Mouse (Mus musculus) lung, postnatal 0 days (tissue): ENCODE results near the gene Osbpl2. TPM values are rescaled to one million over a fixed set of nuclear protein-coding genes. Genes with fewer than 3 reads are reported as not detected.

Experiments used
- ATAC-seq: fragments of 200-750 bp; cut with Nextera tagmentation; 2 replicates; pipeline ENCODE4 v1.8.0; 2017; ENCODE audit warnings: moderate library complexity
- DNase-seq: peaks from one replicate; pipeline ENCODE4 v3.0.0-alpha.2; 2016; ENCODE audit warnings: low spot score
- H3K27ac ChIP-seq: fragments of 300-500 bp; sonication (generic); 2 replicates; pipeline ENCODE4 v1.5.1; 2014; ENCODE audit warnings: antibody characterized with exemption, mild to moderate bottlenecking, low read length, mixed read lengths
- H3K27me3 ChIP-seq: fragments of 300-500 bp; sonication (generic); replicated peaks from 2 replicates; pipeline ENCODE4 v1.6.1; 2014; ENCODE audit warnings: low read length, mixed read lengths; ENCODE audit not compliant: insufficient read depth
- H3K36me3 ChIP-seq: fragments of 300-500 bp; sonication (generic); 2 replicates; pipeline ENCODE4 v1.6.1; 2014; ENCODE audit warnings: low read length, mixed read lengths; ENCODE audit not compliant: insufficient read depth
- H3K4me1 ChIP-seq: fragments of 300-500 bp; sonication (generic); 2 replicates; pipeline ENCODE4 v1.6.1; 2014; ENCODE audit warnings: antibody characterized with exemption, low read depth, low read length, mixed read lengths; ENCODE audit not compliant: insufficient read depth
- H3K4me2 ChIP-seq: fragments of 300-500 bp; sonication (generic); replicated peaks from 2 replicates; pipeline ENCODE4 v1.6.1; 2014; ENCODE audit warnings: low read depth, mild to moderate bottlenecking, low read length, moderate library complexity, mixed read lengths
- H3K4me3 ChIP-seq: fragments of 300-500 bp; sonication (generic); 2 replicates; pipeline ENCODE4 v1.5.1; 2014; ENCODE audit warnings: low read depth, low read length
- H3K9ac ChIP-seq: fragments of 300-500 bp; sonication (generic); replicated peaks from 2 replicates; pipeline ENCODE4 v1.6.1; 2014; ENCODE audit warnings: low read depth, mild to moderate bottlenecking
- H3K9me3 ChIP-seq: fragments of 300-500 bp; sonication (generic); 2 replicates; pipeline ENCODE4 v1.6.1; 2016; ENCODE audit warnings: low read length, mixed read lengths
- CTCF ChIP-seq: IDR thresholded peaks from 2 replicates; pipeline ENCODE4 v1.5.1; 2016; ENCODE audit warnings: antibody characterized with exemption, mild to moderate bottlenecking
- EP300 ChIP-seq: IDR thresholded peaks from 2 replicates; pipeline ENCODE4 v1.6.1; 2016; ENCODE audit warnings: antibody characterized with exemption, mild to moderate bottlenecking, control low read depth
- WGBS: fragments of 180-500 bp; shearing (Covaris S2); extraction: QIAGEN DNeasy Blood & Tissue Kit; methylation state at CpG from one replicate; pipeline ENCODE4 v1.1.7; 2014; 5-methylcytosine and 5-hydroxymethylcytosine counted together
- polyA plus RNA-seq: library from polyadenylated mRNA; unstranded; fragments of >200 nt; fragmentation: Nextera tagmentation; extraction: Ambion mirVana; gene quantifications from 2 replicates; pipeline ENCODE4 v1.2.1, GENCODE M21; 2015

Gene Osbpl2
- polyA plus RNA-seq, 1 experiment from 2014 or later, result 36.1 TPM

DNA sequence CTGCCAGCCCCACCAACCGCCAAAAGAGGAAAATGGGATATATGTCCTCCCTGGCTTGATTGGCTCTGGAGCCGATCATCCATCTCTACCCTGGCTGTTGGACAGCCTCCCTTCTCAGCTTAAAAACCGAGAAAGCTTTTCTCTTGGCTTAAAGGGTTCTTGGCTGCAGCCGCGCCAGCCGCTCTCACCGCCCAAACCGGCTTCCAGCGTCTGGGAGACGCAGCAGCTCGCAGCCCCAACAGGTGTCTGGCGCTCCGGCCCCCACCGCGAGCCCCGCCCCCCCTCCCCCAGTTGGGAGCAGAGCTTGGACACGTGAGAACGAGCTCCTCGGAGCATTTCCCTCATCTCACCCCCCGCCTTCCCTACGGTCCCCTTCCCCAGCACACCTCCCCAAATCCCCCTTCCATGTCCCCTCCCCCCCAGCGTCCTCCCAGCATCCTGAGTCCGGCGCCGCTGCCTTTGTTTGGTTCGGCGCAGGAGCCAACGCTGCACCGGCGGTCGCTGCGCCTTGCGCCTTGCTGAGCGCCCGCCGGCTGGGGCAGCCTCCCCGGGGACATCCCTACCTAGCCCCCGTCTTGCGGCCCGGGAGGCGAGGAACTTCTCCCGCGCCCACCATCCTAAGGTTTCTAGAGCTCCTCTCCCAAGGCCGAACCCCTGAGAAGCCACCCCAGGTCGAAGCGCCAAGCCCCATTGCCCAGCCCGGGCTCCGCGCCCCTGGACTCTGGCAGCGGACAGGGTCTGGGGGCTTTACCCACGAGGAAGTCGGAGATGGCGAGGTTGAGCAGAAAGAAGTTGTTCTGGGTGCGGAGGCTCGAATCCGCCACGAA, 15.7 kb upstream of the Osbpl2 start:
- Histone ChIP-seq H3K4me1 (peaks cover 8% of the 10 kb centered on the region; the same call in 1 of the 2 replicates), H3K9me3 (no peaks in the 10 kb centered on the region), H3K4me3 (peak overlapping the region; percentile 42), H3K27me3 (peaks cover 49% of the 10 kb centered on the region), H3K4me2 (peak overlapping the region; percentile 85), H3K36me3 (no peaks in the 10 kb centered on the region), H3K27ac (no peak overlapping the region), H3K9ac (no peak overlapping the region)
- ATAC-seq, result no peak
- DNase-seq, result no peak
- WGBS, result 2% methylated on average over 41 of the region's 57 CpGs
- TF ChIP-seq EP300 (no peak), CTCF (no peak)

DNA sequence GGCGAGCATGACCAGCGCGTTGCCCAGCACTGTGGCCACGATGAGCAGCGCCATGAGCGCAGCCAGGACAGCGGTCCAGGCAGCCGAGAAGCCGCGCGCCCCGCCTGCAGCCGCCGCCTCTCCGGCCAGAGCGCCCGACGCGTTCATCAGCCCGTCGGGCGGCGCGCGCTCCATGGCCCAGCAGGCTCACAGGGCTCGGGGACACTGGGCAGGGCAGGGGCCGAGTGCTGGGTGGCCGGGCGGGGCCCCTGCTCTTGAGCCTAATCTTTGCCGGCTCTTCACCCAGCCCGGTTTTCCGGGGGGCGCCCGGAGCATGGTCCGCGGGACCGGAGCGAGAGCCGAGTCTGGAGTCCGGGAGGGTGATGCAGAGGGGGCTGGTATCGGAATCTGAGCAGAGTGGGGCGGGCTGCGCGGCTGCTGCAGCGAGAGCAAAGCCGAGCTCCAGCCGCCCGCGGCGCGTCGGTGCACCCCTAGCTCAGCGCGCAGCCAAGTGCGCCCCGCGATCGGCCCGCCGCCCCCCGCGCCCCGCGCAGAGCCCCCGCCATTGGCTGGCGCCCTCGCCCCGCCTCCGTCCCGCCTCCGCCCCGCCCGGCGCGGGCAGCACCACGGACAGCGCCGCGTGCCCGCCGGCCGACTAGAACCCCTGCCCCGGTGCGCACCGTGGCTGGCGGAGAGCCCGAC, 15.0 kb upstream of the Osbpl2 start, which contains the start of gene Hrh3:
Gene Hrh3 (minus strand): TSS at position 511 of the 681 bp plus-strand sequence.
- H3K9ac ChIP-seq, result no peak within 1 kb of the TSS
- H3K4me2 ChIP-seq, result peak within 1 kb of the TSS; percentile 85
- H3K27me3 ChIP-seq, result peaks cover 49% of the 10 kb centered on the region
- TF ChIP-seq EP300, result no peak
- TF ChIP-seq CTCF, result no peak
- no peak within 1 kb of the TSS for H3K27ac ChIP-seq
- WGBS, result 4% methylated on average over 57 of the region's 87 CpGs
- DNase-seq (peak; percentile 44), ATAC-seq (peak; percentile 89)
- H3K9me3 ChIP-seq, result no peaks in the 10 kb centered on the region
- H3K36me3 ChIP-seq, result no peaks in the 10 kb centered on the region
- H3K4me3 ChIP-seq, result peak within 1 kb of the TSS; percentile 42
- peaks cover 8% of the 10 kb centered on the region; the same call in 1 of the 2 replicates for H3K4me1 ChIP-seq

- peak overlapping the region; percentile 42; the same call in 1 of the 2 replicates for H3K4me3 ChIP-seq
- H3K9me3 ChIP-seq, result no peaks in the 10 kb centered on the region
- ATAC-seq (no peak), DNase-seq (no peak)
- 11% methylated on average over 24 of the region's 24 CpGs for WGBS
- TF ChIP-seq CTCF, result no peak
- TF ChIP-seq EP300, result no peak
- H3K27ac ChIP-seq, result no peak overlapping the region
- H3K4me1 ChIP-seq, result peaks cover 8% of the 10 kb centered on the region; the same call in 1 of the 2 replicates
- peaks cover 49% of the 10 kb centered on the region for H3K27me3 ChIP-seq
- H3K4me2 ChIP-seq, result peak overlapping the region; percentile 85
- H3K9ac ChIP-seq, result no peak overlapping the region
- no peaks in the 10 kb centered on the region for H3K36me3 ChIP-seq
Measured at GRCm38 (mm10) chr2:180104659-180105377, 14.3 kb upstream of the Osbpl2 start.

- 30% methylated on average over 8 of the region's 8 CpGs for WGBS
Measured at GRCm38 (mm10) chr2:180105441-180106190, 13.5 kb upstream of the Osbpl2 start.

DNA sequence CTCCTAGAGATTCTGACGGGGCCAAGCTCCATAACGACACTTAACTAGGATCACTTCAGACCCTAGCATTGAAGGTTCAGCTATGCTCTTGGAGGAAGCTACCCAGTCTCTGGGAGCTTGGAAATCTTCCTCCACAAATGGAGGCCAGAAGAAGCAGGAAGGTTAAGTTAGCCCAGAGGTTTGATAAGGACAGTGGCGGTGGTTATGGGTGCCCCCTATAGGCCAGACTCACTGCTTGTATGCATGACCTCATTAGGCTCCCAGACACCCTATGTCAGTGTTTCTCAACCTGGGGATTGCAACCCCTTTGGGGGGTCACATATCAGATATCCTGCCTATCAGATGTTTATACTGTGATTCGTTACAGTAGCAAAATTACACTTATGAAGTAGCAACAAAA, 12.0 kb upstream of the Osbpl2 start:
- H3K9ac ChIP-seq, result no peak overlapping the region
- DNase-seq (no peak), ATAC-seq (no peak)
- H3K4me3 ChIP-seq, result no peak overlapping the region
- H3K36me3 ChIP-seq, result no peaks in the 10 kb centered on the region
- no peaks in the 10 kb centered on the region for H3K9me3 ChIP-seq
- peaks cover 33% of the 10 kb centered on the region for H3K27me3 ChIP-seq
- H3K4me1 ChIP-seq, result peaks cover 8% of the 10 kb centered on the region; the same call in 1 of the 2 replicates
- no peak overlapping the region for H3K4me2 ChIP-seq
- WGBS, result 56% methylated on average over 4 of the region's 4 CpGs
- TF ChIP-seq EP300 (no peak), CTCF (peak; percentile 53)
- no peak overlapping the region for H3K27ac ChIP-seq

More at GRCm38 (mm10) chr2:180105441-180106190, 13.5 kb upstream of the Osbpl2 start:
- peaks cover 43% of the 10 kb centered on the region for H3K27me3 ChIP-seq
- no peaks in the 10 kb centered on the region for H3K36me3 ChIP-seq
- no peak overlapping the region for H3K9ac ChIP-seq
- no peak for DNase-seq
- no peak overlapping the region for H3K4me3 ChIP-seq
- H3K4me1 ChIP-seq, result peaks cover 8% of the 10 kb centered on the region; the same call in 1 of the 2 replicates
- TF ChIP-seq EP300, result no peak
- no peak for TF ChIP-seq CTCF
- no peak for ATAC-seq
- H3K9me3 ChIP-seq, result no peaks in the 10 kb centered on the region
- no peak overlapping the region for H3K27ac ChIP-seq
- H3K4me2 ChIP-seq, result no peak overlapping the region
